Mouse (Mus musculus): Measurements from ENCODE around the gene Ccdc12. TPM values are rescaled to one million over a fixed set of nuclear protein-coding genes. Genes with fewer than 3 reads are reported as not detected.
A peak's percentile ranks its signal among the peaks of the same experiment; 100 is the strongest.

Ccdc12 gene
- polyA plus RNA-seq, 1 experiment, result 81.8 TPM

DNA sequence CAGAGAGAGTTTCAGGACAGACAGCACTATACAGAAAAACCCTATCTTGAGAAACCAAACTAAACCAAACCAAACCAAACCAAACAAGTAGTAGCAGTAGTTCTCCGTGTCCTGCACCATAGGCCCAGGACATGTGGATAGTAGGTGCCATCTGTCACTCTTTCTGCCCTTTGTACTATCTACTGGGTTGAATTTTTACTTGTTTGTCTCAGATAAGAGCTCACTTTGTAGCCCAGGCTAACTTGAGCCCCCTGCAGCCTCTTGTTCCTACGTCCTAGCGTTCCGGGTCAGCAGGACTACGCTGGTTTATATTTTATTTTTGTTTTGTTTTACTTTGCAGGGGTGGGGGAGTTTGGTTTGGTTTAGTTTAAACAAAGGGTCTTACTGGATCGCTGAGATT lies 47.6 kb downstream of the Ccdc12 start:
- no peak for DNase-seq (ENCODE audit: low read depth)

DNA sequence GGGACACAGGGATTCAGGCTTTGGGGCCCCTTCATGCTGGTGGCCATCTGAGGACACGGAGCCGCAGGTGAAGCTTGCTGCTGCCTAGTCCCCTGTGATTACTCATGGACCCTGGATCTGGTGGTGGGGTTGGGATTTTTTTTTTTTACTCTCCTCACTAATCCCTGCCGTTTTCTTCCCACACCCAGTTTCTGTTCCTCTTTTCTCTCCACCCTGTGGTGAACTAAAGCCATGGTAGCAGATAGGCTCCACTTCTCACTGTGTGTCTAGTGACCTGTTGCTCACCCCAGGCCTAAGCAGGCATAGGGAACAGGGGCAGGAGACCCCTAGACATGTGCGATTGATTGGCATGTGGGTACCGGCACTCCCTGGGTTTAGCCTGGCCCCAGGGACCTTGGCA lies 50.5 kb downstream of the Ccdc12 start:
- no peak for DNase-seq (ENCODE audit: low read depth)

DNA sequence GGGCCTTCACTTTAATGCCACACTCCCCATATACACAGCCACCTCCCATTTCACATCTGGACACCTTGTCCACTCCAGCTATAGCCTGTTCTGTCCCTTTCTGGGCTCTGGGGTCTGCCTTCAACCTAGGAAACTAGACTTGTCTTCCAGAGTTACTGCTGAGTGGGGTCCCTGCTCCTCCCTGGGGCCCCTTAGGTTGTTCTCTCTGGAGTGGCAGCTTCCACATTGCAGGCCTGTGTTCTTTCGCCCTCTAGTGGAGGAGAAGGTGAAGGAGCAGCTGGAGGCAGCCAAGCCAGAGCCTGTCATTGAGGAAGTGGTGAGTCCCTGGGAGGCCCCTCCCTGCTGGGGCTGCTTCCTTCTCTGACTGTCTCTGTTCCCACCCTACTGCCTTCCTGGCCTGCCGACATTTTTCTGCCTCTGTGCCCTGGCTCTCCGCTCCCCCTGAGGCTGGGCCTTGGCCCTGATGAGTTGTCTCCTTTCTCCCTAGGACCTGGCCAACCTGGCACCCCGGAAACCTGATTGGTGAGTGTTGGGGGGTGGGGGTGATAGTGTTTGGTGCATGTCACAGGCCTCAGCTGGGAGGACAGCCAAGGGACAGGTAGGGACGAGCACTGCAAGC lies 53.4 kb downstream of the Ccdc12 start:
- DNase-seq (ENCODE audit: low read depth), result peak; percentile 73

DNA sequence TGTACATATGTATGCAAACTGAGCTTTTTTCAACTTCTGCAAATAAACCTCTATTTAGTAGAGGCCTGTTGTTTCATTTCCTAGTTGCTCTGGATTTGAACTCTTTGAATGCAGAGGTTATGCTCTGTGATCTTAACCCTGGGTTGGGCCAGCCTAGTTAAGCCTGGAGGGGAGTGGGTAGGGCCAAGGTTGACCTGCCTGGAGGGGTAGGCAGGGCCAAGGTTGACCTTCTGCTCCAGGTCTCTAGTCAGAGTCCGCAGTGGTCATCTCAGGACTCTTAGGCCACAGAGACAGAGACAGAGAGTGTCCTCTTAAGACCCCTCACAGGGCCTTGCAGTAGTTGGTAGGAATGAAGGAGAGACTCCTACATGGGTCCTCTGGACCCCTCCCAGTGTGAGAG lies 55.2 kb downstream of the Ccdc12 start:
- DNase-seq (ENCODE audit: low read depth), result no peak

DNA sequence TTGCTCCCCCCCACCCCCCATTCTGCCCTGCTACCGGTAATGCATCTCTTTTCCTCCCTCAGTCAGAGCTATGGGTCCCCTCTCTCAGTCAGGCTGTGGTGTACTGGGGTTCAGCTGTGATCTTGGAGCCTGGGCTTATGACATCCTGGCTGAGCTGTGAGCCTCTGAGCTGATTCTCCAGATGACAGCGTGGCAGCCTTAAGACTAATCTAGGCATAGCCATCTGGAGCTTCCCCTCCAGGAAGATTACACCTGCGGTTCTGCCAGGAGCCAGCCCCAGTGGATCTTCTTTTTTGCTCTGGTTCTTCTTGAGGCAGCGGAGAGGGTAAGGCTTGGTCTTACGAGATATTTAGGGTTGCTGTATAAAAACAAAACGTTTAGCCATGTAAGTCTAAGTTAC lies 55.7 kb downstream of the Ccdc12 start:
- DNase-seq (ENCODE audit: low read depth), result no peak

DNA sequence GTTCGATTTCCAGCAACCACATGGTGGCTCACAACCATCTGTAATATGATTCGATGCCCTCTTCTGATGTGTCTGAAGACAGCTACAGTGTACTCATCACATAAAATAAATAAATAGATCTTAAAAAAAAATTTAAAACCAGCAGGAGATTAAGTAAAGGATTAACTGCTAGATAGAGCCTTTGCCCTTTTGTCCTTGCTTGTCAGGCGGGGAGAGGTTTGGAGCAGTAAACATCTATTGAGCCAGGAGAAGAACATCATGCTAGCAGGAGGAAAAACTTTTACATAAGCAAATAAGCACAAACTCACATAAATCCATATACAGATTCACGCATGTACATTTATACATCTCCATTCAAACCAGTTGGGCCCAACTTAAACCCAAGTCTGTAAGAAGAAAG lies 56.2 kb downstream of the Ccdc12 start:
- DNase-seq (ENCODE audit: low read depth), result no peak

DNA sequence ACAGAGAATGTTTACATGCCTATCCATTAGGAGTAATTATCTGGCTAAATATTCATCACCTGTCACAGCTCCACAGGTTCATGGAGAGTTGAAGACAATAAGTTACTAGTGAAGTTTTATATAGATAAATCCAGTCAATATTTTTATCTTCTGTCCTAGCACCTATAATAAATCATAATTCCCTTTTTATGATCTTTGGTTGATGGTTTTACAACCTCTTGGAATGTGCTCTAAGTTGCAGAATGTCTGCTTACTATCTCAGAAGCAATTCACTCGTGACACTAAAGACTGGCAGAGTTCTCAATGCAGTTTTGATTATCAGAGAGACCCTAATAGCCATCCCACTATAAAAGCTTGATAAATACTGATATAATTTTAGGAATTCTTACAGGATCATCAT lies 57.1 kb downstream of the Ccdc12 start:
- no peak for DNase-seq (ENCODE audit: low read depth)

DNA sequence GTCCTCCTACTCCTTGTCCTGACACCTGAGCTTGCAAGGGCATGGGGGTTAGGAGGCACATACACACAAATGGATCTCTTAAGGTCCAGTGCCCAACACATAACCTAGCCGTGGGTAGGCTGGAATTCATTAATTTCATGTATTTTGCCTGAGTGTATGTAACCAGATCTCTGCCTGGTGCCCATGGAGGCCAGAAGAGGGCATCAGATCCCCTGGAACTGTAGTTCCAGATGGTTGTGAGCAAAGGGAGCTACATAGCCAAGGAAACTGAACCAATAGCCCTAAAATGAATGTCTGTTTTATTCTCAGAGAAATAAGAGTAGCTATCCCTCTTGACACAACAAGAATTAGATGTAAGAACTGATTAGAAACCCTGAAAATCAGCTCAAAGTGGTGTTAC lies 59.1 kb downstream of the Ccdc12 start:
- no peak for DNase-seq (ENCODE audit: low read depth)

DNA sequence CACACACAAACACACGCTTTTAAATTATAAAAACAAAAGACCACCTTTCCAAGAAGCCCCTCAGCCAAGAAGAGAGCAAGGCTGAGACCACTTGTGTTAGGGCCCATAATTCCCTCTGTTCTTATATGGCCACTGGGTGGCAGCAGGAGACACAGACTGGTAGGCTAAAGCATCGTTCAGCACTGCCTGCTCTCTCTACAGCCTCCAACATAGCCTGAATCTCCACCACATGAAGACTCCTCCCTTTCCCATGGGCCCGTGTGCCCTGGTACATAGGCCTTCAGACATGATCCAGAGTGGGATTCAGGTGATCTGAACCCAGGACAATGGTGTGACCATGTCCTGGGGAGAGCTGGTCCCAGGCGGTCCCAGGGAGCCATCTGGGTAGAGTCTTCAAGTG lies 60.5 kb downstream of the Ccdc12 start:
- DNase-seq (ENCODE audit: low read depth), result no peak

DNA sequence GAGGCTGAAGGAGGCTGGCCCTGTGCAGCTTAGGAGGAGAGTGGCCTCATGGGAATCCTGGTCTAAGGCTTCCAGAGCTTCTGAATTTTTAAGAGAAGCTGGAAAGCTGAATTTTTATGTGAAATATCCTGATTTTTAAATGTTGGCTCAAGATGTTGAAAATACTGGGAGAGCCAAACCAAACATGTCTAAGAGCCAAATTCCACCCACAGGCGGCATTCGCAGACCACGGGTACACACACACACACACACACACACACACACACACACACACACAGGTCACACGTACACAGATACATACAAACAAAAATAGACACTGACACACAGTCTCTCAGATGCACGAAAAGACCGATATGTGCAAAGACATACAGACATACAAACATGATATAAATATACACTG lies 61.8 kb downstream of the Ccdc12 start:
- no peak for DNase-seq (ENCODE audit: low read depth)

DNA sequence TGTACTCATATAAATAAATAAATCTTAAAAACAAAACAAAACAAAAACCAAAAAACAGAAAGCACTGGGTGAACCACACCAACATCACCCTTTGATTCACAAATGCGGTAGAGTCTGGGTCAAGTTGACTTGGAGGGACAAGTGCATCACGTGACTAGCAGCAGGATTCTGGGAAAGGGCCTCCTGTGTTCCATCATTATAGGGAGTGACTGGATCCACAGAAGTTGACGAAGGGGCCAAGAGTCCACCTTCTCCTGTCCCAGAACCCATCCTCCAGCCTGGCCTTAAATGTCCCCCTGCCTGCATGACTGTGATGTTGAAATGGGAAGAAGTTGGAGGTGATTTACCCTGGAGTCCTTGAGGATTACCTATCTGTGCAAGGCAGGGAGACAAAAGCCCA lies 62.5 kb downstream of the Ccdc12 start:
- no peak for DNase-seq (ENCODE audit: low read depth)

DNA sequence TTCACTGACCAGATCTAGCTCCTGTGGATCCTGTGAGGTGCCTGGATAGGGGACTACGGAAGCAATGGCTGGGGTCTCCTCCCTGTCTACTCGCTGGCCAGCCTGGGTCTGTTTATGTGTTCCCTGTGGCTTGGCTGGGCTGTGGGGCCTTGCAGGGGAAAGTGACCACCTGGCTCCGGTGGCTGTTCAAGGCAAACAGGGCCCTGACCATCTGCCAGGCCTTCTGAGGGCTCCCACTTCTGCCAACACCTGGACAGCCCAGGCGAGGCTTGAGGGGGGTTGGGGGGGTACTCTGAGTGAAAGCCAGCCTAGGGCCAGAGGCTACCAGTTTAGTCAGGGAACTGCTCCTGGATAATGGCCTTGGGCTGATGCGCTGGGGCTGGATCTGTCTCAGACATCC lies 63.7 kb downstream of the Ccdc12 start:
- no peak for DNase-seq (ENCODE audit: low read depth)

DNA sequence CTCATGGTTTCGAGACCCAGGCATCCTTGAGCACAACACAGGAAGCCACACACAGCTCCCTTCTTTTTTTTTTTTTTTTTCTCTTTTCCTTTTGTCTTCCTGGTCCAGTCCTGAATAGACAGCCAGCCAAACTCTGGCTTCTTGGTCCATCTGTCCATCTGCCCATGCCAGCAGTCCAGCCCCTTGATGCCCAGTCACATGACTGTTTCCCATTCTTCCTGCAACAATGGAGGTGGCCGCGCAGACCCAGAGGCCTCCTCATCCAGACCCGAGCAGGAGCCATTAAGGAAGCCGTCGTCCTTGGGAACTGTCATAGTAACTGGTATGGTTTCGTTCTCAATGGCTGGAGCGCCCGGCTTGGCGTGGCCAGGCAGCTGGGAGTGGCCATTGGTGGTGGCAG lies 65.8 kb downstream of the Ccdc12 start:
- no peak for DNase-seq (ENCODE audit: low read depth)

DNA sequence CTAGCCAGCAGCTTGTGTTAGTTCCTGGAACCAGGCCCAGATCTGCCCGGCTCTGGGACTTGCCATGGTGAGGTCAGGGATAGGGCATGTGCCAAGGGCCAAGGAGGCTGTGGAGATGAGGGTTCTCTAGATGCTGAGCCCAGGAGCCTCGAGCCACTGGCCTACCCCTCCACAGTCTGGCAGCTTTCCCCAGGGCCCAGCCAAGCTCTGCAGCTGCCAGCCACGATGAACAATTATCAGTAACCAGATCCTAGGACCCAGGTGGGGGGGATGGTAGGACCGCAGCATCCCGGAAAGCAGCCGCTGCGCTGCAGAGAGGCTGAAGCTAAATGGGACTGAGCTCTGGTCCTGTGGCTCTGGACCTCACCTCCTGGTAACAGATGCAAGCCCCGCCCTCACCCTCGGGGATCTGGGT lies 69.4 kb downstream of the Ccdc12 start:
- no peak for DNase-seq (ENCODE audit: low read depth)

DNA sequence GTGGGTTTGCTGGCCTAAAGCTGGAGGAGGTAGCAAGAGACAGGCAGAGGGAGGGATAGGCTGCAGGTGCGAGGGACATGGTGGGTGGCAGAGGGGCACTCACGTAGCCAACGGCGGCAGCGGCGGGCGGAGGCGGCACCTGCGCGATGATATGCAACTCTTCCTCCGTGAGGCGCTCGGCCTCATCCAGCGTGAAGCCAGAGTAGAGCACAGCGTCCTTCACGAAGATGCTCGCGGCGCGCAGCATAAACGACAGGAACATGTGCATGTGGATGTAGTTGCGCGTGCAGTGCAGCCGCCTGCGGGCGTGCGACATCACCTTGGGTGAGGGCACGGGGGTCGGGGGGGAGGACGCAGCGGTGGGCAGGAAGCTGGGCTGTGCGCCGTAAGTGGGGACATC lies 70.6 kb downstream of the Ccdc12 start:
- DNase-seq (ENCODE audit: low read depth), result no peak

DNA sequence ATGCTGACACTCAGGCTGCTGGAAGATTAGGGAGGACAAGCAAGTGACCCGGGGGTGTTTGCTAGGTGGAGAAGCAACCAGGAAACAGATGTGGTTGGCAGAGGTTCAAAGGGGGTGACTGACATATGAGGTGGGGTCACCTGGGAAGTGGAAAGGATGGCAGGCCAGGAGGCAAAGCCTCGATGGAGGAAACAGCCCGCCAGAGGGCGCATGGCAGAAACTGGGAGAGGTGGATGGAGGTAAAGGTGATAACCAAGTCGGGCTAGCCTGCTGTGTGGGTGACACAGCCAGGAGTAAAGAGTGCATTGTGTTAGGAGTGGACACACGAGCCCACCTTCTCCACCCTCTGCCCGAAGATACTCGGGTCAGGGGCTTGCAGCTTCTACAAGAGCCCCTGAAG lies 73.5 kb downstream of the Ccdc12 start:
- DNase-seq (ENCODE audit: low read depth), result no peak

DNA sequence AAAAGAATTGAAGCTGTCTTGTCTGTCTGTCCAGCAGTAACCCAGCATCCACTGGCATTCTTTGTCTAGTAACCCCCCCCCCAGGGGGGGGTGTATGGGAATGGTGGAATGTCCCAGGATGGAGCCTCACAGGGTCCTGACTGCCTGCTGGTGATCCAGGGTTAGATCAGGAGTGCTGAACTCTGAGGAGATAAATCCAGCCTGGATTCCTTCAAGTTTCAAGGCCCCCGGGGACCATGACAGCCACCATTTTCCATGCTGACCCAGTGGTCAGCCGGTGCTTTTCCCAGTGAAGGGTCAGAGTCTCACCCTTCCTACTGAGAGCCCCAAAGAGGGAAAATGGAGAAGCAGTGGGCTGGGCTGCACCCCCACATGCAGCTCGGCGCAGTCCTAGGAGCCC lies 75.6 kb downstream of the Ccdc12 start:
- no peak for DNase-seq (ENCODE audit: low read depth)

DNA sequence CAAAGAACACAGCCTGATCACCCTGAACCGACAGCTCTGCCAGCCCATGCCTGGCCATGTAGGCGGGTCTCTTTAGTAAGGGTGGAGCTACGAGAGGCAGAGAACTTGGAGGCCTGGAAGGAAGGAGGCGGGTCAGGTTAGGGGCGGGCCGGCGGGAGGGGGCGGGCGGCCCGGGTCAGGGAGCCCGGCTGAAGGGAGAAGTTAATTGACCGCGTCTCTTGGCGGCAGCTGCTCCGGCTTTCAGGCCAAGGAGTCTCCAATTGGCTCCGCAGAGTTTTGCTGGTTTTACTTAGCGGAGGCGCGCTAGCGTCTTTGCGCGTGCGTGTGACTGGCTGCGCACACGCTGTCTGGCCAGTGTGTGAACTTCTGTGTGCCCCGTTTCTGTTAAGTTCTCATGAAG lies 76.3 kb downstream of the Ccdc12 start:
- peak; percentile 42 for DNase-seq (ENCODE audit: low read depth)

DNA sequence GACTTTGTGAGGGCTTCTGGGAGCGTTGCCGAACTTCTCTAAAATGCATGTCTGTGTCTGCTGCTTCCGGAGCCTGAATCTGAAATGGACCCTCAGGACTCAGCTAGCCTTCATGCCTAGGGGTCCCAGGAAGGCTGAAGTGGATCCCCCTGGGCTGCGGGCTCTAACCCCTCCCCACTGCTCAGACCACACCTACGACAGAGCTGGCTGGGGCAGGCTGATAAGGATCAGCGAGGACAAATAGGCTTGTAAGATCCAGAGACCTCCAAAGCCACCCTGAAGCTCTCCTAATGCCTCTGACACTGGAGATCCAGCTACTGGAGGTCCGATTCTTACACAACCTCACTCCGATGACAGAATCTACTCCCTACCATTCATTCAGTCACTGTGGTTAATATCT lies 76.8 kb downstream of the Ccdc12 start:
- no peak for DNase-seq (ENCODE audit: low read depth)

DNA sequence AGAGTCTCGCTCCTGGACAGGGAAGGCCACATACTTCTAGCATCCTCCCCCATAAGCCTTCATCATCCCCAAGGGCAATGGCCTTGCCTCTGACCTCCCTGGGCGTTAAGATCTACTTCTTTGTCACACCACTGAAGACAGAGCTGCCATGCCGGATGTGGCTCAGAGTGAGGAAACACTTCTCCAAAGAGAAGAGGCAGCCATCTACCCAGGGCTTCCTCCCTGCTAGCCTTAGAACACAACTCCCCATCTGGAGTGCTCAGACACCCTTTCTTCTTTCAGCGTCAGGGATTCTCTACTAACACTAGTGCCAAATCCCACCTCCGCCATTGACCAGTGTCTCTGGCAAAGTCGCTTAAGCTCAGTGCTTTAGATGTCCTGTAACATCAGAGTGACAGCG lies 77.9 kb downstream of the Ccdc12 start:
- DNase-seq (ENCODE audit: low read depth), result no peak

DNA sequence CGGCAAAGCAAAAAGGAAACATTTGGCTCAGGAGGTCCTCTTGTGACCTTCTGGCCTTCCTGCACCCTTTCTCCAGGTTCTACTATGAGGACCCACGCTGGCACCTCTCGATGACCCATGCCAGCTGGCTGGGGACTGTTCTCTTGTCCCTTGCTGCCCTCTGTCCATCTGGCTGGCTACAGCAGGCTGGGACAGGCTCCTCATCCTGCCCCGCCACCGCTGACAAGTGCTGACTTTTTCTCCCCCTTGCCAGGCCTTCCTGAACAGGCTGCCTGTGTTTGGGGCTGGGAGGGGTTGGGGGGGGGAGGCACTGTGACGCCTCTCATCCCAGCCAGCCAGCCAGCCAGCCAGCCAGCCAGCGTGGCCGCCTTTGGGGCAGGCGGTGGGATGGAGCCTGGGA lies 80.1 kb downstream of the Ccdc12 start:
- no peak for DNase-seq (ENCODE audit: low read depth)

DNA sequence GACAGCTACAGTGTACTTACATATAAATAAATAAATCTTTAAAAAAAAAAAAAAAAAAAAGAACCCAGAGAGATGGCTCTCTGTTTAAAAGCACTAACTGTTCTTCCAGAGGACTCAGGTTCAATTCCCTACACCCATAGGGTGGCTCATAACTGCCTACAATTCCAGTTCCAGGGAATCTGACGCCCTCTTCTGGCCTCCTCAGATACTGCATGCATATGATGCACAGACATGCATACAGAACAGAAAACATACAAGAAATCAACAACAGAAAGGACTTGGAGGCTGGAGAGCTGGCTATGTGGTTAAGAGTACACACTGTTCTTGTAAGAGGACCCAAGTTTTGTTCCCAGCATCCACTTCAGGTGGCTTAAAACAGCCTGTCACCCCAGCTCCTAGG lies 81.8 kb downstream of the Ccdc12 start:
- DNase-seq (ENCODE audit: low read depth), result no peak

DNA sequence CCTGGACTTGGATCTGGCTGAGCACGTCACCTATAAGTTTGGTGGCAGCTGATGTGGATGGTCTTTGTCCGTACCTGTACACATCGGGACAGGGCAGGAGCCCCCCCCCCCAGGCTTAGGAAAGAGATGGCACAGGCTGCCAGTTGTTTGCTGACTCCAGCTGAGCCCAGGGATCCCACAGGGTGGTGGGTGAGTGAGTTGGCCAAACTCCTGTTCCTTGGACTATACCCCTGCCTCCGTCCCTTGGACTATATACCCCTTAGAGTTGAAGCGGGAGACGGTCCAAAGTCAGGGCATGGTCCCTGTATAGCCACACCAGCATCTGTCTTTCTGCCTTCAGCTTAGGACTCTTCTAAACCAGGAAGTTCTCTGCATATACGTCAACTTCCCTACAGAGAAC lies 83.7 kb downstream of the Ccdc12 start:
- DNase-seq (ENCODE audit: low read depth), result no peak

DNA sequence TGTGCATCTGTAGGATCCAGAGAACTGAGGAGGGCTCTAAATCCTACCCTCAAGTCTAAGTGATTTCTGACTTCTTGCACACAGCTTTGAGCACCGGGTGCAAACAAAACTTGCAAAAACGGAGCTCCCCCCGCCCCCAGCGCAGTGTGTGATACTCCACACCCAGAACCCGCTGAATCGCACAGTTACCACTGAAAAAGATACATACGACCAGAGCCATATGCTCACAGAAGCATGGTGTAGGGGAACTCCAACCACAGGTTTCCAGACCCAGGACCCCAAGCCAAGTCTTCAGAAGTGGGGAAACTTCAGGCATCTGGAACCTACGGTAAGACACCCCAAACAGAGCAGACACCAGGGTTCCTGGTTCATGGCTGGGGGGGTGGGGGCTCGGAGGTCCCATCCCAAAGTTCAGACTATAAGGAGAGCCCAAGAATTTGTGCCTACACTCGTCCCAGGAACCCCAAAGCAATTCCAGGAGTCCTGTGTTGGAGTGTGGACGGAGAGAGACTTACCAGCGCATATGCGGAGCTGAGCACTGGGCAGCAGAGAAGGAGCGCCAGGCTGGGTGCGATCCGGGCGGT lies 85.5 kb downstream of the Ccdc12 start, which contains the start of gene Myl3:
Myl3 (plus strand) TSS at position 151 of the 584 bp plus-strand sequence.
- no peak for DNase-seq (ENCODE audit: low read depth)

Data from gonadal fat pad, adult 2 months (tissue).